Mouse (Mus musculus) fat pad, adult 2 months (tissue): ENCODE measurements around the gene Atp8a1.

Source experiments
- DNase-seq: peaks from one replicate; pipeline ENCODE4 v3.0.0-alpha.2; 2011; ENCODE audit warnings: low read depth, low spot score; ENCODE audit errors: extremely low read depth

The Atp8a1 gene

DNA sequence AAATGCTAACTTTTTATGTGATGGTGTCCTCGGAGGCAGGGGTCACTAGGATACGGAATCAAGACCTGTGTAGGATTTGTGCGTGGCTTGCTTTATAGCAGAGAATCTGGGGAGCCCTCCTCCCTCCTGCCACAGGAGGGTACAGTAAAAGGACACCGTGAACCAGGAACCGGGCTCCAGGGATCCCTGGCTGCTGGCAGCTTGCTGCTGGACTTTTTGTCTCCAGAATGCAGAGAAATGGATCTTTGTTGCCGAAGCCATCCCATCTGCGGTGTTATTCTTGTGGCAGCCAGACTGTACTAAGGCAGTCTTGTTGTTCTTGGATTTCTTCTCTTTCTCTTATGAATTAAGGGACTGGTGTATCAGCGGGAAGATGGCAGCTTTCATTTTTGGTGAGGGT, 159.2 kb downstream of the Atp8a1 start:
- no peak for DNase-seq

DNA sequence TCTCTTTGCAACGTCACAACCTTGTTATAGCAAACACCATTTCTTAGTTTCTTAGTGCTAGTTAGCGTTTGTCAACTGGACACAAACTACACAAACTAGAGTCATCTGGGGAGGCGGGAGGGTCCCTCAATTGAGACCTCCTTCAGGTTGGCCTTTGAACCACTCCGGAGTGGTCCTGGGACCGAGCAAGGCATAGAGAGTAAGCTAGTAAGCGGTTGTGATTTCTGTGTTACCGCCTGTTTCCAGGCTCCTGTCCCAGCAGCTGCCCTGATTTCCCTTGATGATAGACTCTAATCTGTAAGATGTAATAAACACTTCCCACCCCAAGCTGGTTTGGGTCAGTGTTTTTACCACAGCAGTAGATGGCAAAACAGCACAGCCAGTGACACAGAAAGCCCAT, 161.3 kb downstream of the Atp8a1 start:
- DNase-seq = no peak

DNA sequence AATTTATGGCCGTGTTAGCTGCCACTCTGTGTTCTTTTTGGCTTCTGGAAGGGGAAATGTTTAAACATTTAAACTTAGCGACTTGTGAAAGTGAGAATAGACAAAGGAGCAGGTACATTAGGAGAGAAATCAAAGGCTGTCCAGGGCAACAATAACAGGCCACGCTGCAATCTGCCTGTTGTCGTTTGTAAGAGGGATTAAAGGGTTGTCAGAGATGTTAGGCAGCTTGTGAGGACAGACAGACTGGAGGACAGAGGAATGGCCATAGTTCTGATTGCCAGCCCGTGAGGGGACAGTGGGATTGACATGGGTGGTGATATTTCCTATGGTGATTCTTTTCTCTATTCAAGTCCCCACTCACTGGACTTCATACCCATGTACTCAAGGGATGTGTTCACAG, 161.8 kb downstream of the Atp8a1 start:
- no peak for DNase-seq

- DNase-seq = no peak
Observed at GRCm38 (mm10) chr5:67678819-67679218, 168.4 kb downstream of the Atp8a1 start.

- DNase-seq = no peak
Observed at GRCm38 (mm10) chr5:67673008-67673407, 174.2 kb downstream of the Atp8a1 start.

DNA sequence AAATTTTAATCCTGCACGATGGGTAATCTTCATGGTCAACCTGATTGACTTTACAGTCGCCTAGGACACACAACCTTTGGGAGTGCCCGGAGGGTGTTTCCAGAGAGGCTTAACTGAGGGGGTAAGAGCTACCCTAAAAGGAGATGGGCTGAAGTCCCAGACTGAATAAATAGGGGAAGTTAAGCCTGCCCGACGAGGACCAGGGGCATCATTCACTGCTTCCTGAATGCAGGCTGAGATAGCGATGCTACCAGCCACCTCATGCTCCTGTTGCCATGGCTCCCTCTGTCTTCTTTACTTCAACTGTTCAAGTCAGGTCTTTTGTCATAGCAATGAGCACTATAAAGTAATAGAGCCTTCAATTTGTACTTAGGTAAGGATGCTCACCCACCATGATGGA, 177.1 kb downstream of the Atp8a1 start:
- DNase-seq = no peak

- DNase-seq = no peak
Observed at GRCm38 (mm10) chr5:67669436-67669896, 177.8 kb downstream of the Atp8a1 start.

DNA sequence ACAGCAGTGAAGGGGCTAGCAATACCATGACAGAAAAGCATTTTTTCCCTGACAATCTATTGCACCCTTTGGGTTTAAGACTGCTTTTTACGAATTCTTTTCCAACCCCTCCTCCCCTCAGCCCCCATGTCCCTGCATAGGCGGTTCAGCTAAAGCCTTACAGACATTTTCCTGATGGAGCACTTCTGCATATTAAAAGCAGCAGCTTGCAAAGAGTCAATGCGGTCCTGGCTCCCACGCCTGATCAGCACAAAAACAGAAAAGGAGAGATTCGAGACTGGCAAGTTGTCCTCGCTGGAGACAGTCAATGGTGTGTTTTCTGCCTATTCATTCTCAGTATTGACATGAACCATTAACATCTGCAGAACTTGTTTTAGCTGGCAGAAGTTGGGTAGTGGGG, 184.5 kb downstream of the Atp8a1 start:
- no peak for DNase-seq

DNA sequence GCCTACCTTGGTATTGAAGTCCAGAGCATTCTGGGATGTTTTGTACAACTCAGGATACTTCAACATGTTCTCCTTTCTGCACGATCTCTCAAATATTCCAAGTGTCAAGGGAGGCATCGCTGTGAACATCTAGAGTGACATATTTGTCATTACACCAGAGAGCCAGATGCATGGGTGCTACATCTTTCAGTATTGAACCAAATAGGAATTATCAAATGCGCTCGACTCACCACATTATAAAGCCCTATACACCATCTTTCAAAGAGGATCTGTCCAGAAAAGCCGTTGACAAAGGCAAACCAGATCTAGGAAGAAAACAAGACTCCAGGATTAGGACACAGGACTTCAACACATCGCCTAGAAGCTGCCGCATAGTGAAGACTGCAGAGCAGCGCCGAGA, 187.4 kb downstream of the Atp8a1 start:
- no peak for DNase-seq

- no peak for DNase-seq
Observed at GRCm38 (mm10) chr5:67656821-67657259, 190.4 kb downstream of the Atp8a1 start.

DNA sequence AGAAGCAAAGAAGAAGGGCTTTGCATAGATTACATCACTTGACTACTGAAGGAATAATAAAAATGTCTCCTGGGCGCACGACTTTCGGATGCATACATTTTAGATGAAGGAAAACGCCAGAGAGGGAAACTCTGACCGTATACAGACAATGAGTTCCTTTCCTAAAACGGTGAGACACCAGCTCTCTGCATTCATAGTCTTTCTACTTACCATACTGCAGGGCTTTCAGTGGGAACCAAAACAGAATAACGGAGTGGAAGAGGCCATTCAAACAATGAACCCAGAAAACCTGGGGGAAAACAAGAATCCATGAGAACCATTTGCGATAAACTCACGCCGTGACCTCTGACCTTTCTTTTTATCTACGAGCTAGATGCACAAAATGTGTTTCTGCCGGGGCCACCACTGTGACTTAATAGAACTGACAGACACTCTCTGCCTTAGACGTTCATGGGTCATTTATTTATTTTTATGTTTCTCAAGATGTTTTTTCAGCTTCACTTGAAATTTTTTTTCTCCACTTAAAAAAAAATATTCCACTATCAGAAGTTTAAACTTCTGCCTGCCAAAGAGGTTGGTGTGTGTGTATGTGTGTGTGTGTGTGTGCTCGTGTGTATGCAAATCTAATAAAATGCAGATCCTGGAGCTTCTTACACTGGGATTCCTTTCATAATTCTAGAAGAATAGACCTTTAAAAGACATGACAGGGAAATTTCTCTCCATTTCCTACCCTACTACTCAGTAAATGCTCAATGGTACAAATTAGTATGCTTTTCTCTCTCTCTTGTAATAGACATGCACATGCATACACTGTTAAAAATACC, 191.3 kb downstream of the Atp8a1 start:
- DNase-seq = no peak

- DNase-seq = no peak
Observed at GRCm38 (mm10) chr5:67654572-67654971, 192.7 kb downstream of the Atp8a1 start.

- DNase-seq = no peak
Observed at GRCm38 (mm10) chr5:67653543-67653942, 193.7 kb downstream of the Atp8a1 start.

- no peak for DNase-seq
Observed at GRCm38 (mm10) chr5:67652468-67652867, 194.8 kb downstream of the Atp8a1 start.

DNA sequence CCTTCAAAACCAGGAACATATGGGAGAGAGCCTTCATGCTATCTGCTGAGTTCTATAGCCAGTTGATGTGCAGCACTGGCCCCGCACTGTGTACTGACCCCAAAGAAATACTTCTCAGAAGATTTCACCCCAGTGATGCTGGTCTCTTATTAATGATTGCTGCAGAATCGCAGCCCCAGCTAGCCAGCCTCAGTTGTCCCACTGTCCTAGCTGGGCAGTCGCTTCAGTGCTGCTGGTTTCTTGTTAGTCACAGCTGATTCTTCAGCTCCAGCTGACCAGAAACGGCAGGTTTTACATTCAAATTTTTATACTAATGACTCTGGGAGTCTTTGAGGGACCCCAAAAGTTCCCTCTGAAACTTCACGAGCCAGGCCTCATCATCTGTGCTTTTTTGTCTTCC, 197.2 kb downstream of the Atp8a1 start:
- no peak for DNase-seq

DNA sequence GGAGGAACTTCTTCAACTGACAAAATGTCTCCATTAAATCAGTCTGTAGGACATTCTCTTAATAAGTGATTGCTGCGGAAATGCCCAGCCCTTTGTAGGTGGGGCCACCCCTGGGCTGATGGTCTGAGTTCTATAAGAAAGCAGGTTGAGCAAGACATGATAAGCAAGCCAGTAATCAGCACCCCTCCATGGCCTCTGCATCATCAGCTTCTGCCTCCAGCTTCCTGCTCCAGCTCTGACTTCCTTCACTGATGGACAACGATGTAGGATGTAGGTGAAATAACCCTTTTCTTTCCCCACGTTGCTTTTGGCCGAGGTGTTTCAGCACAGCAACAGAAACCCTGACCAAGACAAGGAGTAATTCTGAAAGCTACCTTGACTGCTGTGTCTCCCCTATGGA, 198.1 kb downstream of the Atp8a1 start:
- DNase-seq = no peak

GRCm38 (mm10) chr5:67647568-67647967, 199.7 kb downstream of the Atp8a1 start:
- no peak for DNase-seq

- DNase-seq = no peak
Observed at GRCm38 (mm10) chr5:67646756-67647529, 200.3 kb downstream of the Atp8a1 start.

GRCm38 (mm10) chr5:67643537-67644255, 203.5 kb downstream of the Atp8a1 start:
- no peak for DNase-seq

GRCm38 (mm10) chr5:67641406-67642120, 205.7 kb downstream of the Atp8a1 start:
- no peak for DNase-seq
